Mouse (Mus musculus) naive thymus-derived CD4-positive, alpha-beta T cell, adult 5 months (primary cell): ENCODE data around the gene Gm26602. TPM values are rescaled to one million over a fixed set of nuclear protein-coding genes. Genes with fewer than 3 reads are reported as not detected.

Source experiments
- polyA plus RNA-seq: library from polyadenylated mRNA; unstranded; fragments of 100-300 nt; shearing (Covaris generic); gene quantifications from one replicate; pipeline ENCODE4 v1.2.1, GENCODE M21; 2017

Gm26602 gene
- polyA plus RNA-seq: 16.0 TPM

GRCm38 (mm10) chr10:79910556-79910955 is at the start of gene Gm26602:
Gm26602 (plus strand) TSS chr10:79910856.

GRCm38 (mm10) chr10:79874290-79874862 is 36.3 kb upstream of the Gm26602 start, which contains the start of the genes Prtn3 and Plppr3:
Prtn3 (plus strand) TSS chr10:79874476.
Plppr3 (minus strand) TSS chr10:79874634.

GRCm38 (mm10) chr10:79886054-79886453 is 24.6 kb upstream of the Gm26602 start, which contains the start of gene Elane:
Elane (plus strand) TSS chr10:79886247.

GRCm38 (mm10) chr10:79890670-79891069 is 20.0 kb upstream of the Gm26602 start, which contains the start of gene Cfd:
Cfd (plus strand) TSS chr10:79890853.

GRCm38 (mm10) chr10:79908167-79909091 is 2.2 kb upstream of the Gm26602 start, which contains the start of gene Med16:
Med16 (minus strand) TSS chr10:79908923.

GRCm38 (mm10) chr10:79916808-79917531 is 6.3 kb downstream of the Gm26602 start, which contains the start of gene Kiss1r:
Kiss1r (plus strand) TSS chr10:79916971.

GRCm38 (mm10) chr10:79920958-79921535 is 10.4 kb downstream of the Gm26602 start, which contains the start of gene R3hdm4:
R3hdm4 (minus strand) TSS chr10:79921208.

GRCm38 (mm10) chr10:79926491-79927323 is 16.1 kb downstream of the Gm26602 start, which contains the start of gene Arid3a:
Arid3a (plus strand) TSS chr10:79927043.

GRCm38 (mm10) chr10:79959847-79960601 is 49.4 kb downstream of the Gm26602 start, which contains the start of gene Wdr18:
Wdr18 (plus strand) TSS chr10:79960152.

Other genes starting within 250 kb of the Gm26602 start
- gene Madcam1, start 246.3 kb upstream of the Gm26602 start, polyA plus RNA-seq: not detected
- 24.9 TPM for gene Tpgs1, start 241.5 kb upstream of the Gm26602 start, polyA plus RNA-seq
- 81.2 TPM for gene Cdc34, start 228.7 kb upstream of the Gm26602 start, polyA plus RNA-seq
- 0.90 TPM for gene Gzmm, start 221.8 kb upstream of the Gm26602 start, polyA plus RNA-seq
- 151 TPM for gene Bsg, start 206.4 kb upstream of the Gm26602 start, polyA plus RNA-seq
- gene Hcn2, start 194.2 kb upstream of the Gm26602 start, polyA plus RNA-seq: not detected
- 45.2 TPM for gene Polrmt, start 164.3 kb upstream of the Gm26602 start, polyA plus RNA-seq
- gene Fgf22, start 155.8 kb upstream of the Gm26602 start, polyA plus RNA-seq: 0.21 TPM
- 59.0 TPM for gene Rnf126, start 143.9 kb upstream of the Gm26602 start, polyA plus RNA-seq
- gene Fstl3, start 133.6 kb upstream of the Gm26602 start, polyA plus RNA-seq: 0.52 TPM
- gene Prss57, start 119.9 kb upstream of the Gm26602 start, polyA plus RNA-seq: not detected
- 1.4 TPM for gene Palm, start 117.3 kb upstream of the Gm26602 start, polyA plus RNA-seq
- gene Misp, start 89.9 kb upstream of the Gm26602 start, polyA plus RNA-seq: not detected
- gene Ptbp1, start 56.4 kb upstream of the Gm26602 start, polyA plus RNA-seq: 654 TPM
- not detected for gene Prtn3, start 36.4 kb upstream of the Gm26602 start, polyA plus RNA-seq
- 12.7 TPM for gene Plppr3, start 36.2 kb upstream of the Gm26602 start, polyA plus RNA-seq
- not detected for gene Elane, start 24.6 kb upstream of the Gm26602 start, polyA plus RNA-seq
- gene Cfd, start 20.0 kb upstream of the Gm26602 start, polyA plus RNA-seq: not detected
- 36.7 TPM for gene Med16, start 1.9 kb upstream of the Gm26602 start, polyA plus RNA-seq
- 0.34 TPM for gene Kiss1r, start 6.1 kb downstream of the Gm26602 start, polyA plus RNA-seq
- gene R3hdm4, start 10.4 kb downstream of the Gm26602 start, polyA plus RNA-seq: 135 TPM
- gene Arid3a, start 16.2 kb downstream of the Gm26602 start, polyA plus RNA-seq: 4.1 TPM
- 75.5 TPM for gene Wdr18, start 49.3 kb downstream of the Gm26602 start, polyA plus RNA-seq
- not detected for gene Grin3b, start 59.9 kb downstream of the Gm26602 start, polyA plus RNA-seq
- gene Tmem259, start 73.5 kb downstream of the Gm26602 start, polyA plus RNA-seq: 31.5 TPM
- gene Cnn2, start 77.7 kb downstream of the Gm26602 start, polyA plus RNA-seq: 595 TPM
- 64.3 TPM for gene Abca7, start 85.6 kb downstream of the Gm26602 start, polyA plus RNA-seq
- 1,026 TPM for gene Arhgap45, start 105.8 kb downstream of the Gm26602 start, polyA plus RNA-seq
- 108 TPM for gene Polr2e, start 128.9 kb downstream of the Gm26602 start, polyA plus RNA-seq
- gene Gpx4, start 136.3 kb downstream of the Gm26602 start, polyA plus RNA-seq: 302 TPM
- 74.3 TPM for gene Sbno2, start 194.7 kb downstream of the Gm26602 start, polyA plus RNA-seq
- 60.7 TPM for gene Stk11, start 204.9 kb downstream of the Gm26602 start, polyA plus RNA-seq
- 311 TPM for gene Atp5d, start 227.8 kb downstream of the Gm26602 start, polyA plus RNA-seq
- gene Cbarp, start 230.0 kb downstream of the Gm26602 start, polyA plus RNA-seq: 7.2 TPM
- gene Midn, start 237.4 kb downstream of the Gm26602 start, polyA plus RNA-seq: 2.8 TPM